Mouse (Mus musculus) erythroblast, embryonic 14.5 days (primary cell): Measurements from ENCODE around the gene Ndufv1. TPM values are rescaled to one million over a fixed set of nuclear protein-coding genes. Genes with fewer than 3 reads are reported as not detected.
"Not testable (repeated sequence)": the region's sequence is repeated elsewhere in the genome, so short reads cannot be mapped to it uniquely, and the experiment has no call there.

ENCODE experiments used
- H3K27me3 ChIP-seq: 2 replicates; pipeline ENCODE4 v1.6.1; 2012; ENCODE audit warnings: inconsistent platforms; ENCODE audit not compliant: control insufficient read depth
- H3K36me3 ChIP-seq: 2 replicates; pipeline ENCODE4 v1.6.1; 2012; ENCODE audit warnings: mild to moderate bottlenecking, inconsistent platforms; ENCODE audit not compliant: control insufficient read depth
- H3K4me1 ChIP-seq: 2 replicates; pipeline ENCODE4 v1.6.1; 2012; ENCODE audit warnings: inconsistent platforms; ENCODE audit not compliant: control insufficient read depth
- H3K4me3 ChIP-seq: replicated peaks from 2 replicates; pipeline ENCODE3; 2012; ENCODE audit warnings: moderate library complexity, mild to moderate bottlenecking, inconsistent platforms
- H3K9me3 ChIP-seq: 2 replicates; pipeline ENCODE4 v1.6.1; 2012; ENCODE audit warnings: low read length, inconsistent platforms, mixed read lengths; ENCODE audit not compliant: control insufficient read depth
- GATA1 ChIP-seq: IDR thresholded peaks from 2 replicates; pipeline ENCODE4 v1.6.1; 2012; ENCODE audit warnings: low read length, inconsistent platforms, mixed read lengths
- TAL1 ChIP-seq: IDR thresholded peaks from 3 replicates; pipeline ENCODE4 v1.6.1; 2012; ENCODE audit warnings: low read length, inconsistent platforms, mixed read lengths
- polyA plus RNA-seq: library from polyadenylated mRNA; stranded (reverse); fragments of >175 nt; gene quantifications from 2 replicates; pipeline ENCODE4 v1.2.3, GENCODE M21; 2012

Ndufv1 gene
- polyA plus RNA-seq, 1 experiment: 47.7 TPM

DNA sequence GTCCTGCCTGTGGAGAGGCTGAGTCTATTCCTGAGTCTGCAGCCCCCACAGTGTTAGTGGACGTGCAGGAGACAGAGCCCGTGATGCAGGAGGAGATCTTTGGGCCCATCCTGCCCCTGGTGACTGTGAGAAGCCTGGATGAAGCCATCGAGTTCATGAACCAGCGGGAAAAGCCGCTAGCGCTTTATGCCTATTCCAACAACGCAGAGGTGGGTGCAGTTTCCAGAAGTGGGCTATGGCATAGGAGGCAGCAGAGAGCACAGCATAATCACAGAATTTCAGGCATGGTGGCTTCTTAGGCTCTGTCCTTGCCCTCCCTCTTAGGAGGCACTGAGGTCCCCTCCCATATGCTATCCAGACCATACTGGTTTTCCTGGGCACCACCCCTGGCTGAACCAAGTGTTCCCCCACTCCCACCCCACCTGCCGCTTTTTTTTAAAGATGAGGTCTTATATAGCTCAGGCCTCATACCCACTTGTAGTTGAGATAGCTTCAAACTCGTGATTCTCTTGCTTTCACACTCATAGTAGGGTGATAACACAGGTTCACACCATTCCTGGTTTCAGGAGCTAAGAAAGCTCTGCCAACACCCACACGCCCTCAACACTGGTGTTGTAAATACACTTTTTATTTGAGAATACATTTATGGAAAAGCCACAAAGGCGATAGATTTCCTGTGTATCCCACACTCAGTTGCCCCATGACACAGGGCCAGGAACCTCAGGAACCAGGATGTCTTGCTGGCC, 46.1 kb downstream of the Ndufv1 start:
- Histone ChIP-seq H3K4me3 (no peak overlapping the region), H3K4me1 (peaks cover 8% of the 10 kb centered on the region), H3K9me3 (no peaks in the 10 kb centered on the region), H3K27me3 (peaks cover 4% of the 10 kb centered on the region), H3K36me3 (no peaks in the 10 kb centered on the region)
- TF ChIP-seq TAL1: no peak
- TF ChIP-seq GATA1: no peak

DNA sequence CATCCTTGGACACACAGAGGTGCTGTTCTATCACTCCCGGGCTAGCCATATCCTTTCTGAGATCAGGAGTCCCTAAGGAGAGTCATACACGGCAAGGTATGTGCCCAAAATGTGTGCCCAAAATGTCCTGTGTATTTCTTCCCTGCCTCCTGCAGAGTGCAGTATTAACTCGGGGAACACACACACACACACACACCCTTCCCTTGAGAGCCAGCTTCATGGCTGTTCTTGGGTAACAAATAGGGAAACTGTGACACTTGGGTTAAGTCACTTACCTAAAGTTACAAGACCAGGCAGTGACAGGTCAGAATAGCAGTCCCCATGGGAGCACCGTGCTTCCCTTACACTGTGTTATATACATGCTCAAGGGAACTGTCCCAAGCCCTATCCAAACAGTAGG, 48.6 kb downstream of the Ndufv1 start:
- no peak for TF ChIP-seq TAL1
- TF ChIP-seq GATA1: no peak
- H3K27me3 ChIP-seq: no peaks in the 10 kb centered on the region; the same call in 1 of the 2 replicates
- peaks cover 5% of the 10 kb centered on the region for H3K4me1 ChIP-seq

DNA sequence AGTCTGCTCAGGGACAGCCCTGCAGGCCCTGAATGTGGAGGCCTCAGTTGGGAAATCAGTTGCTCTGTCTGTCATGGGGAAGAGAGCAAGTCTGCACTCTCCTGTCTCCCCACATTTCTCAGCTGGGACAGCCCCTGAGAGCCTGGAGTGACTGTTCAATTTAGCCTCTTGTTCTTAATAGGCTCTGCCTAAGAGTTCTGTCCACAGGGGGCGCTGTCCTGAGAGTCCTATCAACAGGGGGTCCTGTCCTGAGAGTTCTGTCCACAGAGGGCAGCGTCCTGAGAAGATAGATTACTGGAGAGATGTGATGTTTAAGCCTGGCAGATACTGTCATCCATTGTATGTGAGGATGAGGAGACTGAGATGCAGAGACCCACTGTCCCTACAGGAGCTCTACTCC, 50.1 kb downstream of the Ndufv1 start:
- Histone ChIP-seq H3K9me3 (no peaks in the 10 kb centered on the region), H3K27me3 (no peaks in the 10 kb centered on the region; the same call in 1 of the 2 replicates), H3K4me3 (no peak overlapping the region), H3K36me3 (no peaks in the 10 kb centered on the region), H3K4me1 (peaks cover 3% of the 10 kb centered on the region)
- no peak for TF ChIP-seq TAL1

More for the DNA sequence above, 48.6 kb downstream of the Ndufv1 start:
- Histone ChIP-seq H3K36me3 (no peaks in the 10 kb centered on the region), H3K4me3 (no peak overlapping the region), H3K9me3 (no peaks in the 10 kb centered on the region)

DNA sequence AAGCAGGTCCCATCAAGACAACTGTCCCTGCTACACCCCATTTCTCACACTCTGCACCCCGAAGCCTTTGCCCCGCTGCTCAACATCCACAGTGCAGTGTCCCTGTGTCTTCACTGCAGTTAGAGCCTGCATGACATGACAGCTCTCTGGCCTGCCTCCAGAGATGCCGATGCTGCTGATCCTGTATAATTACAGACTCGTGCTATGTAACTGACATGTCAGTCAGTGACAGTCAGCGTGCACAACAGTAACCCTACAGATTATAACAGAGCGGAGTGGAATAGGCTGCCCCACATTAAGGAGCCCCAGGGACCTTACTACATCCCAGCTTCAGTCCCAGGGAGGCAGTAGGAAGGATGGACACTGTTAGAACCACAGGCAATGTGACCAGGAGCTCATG, 50.8 kb downstream of the Ndufv1 start:
- not testable (repeated sequence) for H3K9me3 ChIP-seq, H3K27me3 ChIP-seq, H3K36me3 ChIP-seq, H3K4me1 ChIP-seq, H3K4me3 ChIP-seq

DNA sequence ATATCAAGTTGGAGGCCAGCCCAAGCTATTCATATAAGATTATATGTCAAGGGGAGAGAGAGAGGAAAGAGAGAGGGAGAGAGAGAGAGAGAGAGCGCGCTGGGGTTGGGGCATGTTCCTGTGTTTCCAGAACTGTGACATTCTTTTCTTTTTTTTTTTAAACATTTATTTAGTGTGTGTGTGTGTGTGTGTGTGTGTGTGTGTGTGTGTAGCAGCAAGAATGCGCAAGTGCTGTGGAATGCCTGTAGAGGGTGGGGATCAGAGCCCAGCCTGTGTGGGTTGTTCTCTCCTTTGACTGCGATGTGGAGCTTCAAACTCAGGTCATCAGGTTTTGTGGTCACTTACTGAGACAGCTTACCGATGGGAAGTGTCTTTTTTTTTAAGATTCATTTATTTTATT, 52.4 kb downstream of the Ndufv1 start:
- Histone ChIP-seq H3K36me3 (no peaks in the 10 kb centered on the region), H3K27me3 (peaks cover 3% of the 10 kb centered on the region), H3K9me3 (no peaks in the 10 kb centered on the region), H3K4me3 (no peak overlapping the region), H3K4me1 (no peaks in the 10 kb centered on the region)
- TF ChIP-seq GATA1 (no peak), TAL1 (no peak)

DNA sequence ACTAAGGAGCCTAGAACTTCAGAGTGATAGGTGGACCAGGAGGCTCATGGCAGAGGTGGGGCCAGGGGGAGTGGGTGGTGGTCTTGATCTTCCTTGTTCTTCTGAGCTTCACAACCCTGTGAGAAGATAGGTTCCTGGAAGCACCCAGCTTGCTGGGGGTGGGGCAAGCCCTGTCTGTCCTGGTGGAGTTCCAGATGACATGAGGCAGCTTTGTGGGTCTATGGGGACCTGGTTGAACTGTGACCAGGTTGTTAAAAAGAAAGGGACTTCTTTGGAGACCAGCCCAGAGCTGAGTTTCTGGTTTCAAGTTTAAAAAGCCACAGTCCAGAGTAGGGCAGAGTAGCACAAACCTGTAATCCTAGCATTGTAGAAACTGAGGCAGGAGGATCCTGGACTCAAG, 53.6 kb downstream of the Ndufv1 start:
- Histone ChIP-seq H3K36me3 (no peaks in the 10 kb centered on the region), H3K9me3 (no peaks in the 10 kb centered on the region), H3K4me1 (no peaks in the 10 kb centered on the region), H3K4me3 (no peak overlapping the region), H3K27me3 (peaks cover 3% of the 10 kb centered on the region)
- no peak for TF ChIP-seq GATA1
- no peak for TF ChIP-seq TAL1

DNA sequence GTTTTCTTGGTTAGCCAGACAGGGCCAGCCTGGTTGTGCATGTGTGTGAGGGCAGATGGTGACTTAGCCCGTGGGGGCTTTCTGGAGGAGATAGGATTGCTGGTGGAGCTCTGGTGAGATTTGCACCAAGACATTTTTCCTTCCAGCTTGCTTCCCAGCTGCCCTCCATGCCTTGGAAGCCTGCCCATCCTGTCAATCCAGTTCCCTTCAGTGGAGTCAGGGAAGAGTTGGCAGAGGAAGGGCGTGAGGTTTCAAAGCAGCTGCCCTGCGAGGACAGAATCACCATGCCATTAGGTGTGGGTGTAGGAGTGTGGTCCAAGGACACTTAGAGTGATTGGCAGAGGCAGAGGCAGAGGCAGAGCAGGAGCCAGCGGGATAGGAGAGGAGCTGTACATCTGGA, 54.1 kb downstream of the Ndufv1 start, which contains the start of gene Aldh3b3:
TSS of gene Aldh3b3 (plus strand) at position 176 of the 400 bp plus-strand sequence.
- no peak within 1 kb of the TSS for H3K4me3 ChIP-seq
- no peaks in the 10 kb centered on the region for H3K4me1 ChIP-seq
- no peak for TF ChIP-seq GATA1
- TF ChIP-seq TAL1: no peak
- no peaks in the 10 kb centered on the region for H3K9me3 ChIP-seq
- H3K36me3 ChIP-seq: no peaks in the 10 kb centered on the region
- peaks cover 3% of the 10 kb centered on the region for H3K27me3 ChIP-seq

Other genes with a start within 250 kb of the Ndufv1 start
- gene Kmt5b, start 245.4 kb downstream of the Ndufv1 start, polyA plus RNA-seq: 0.24 and 0.52 TPM in 2 replicates
- gene Chka, start 161.0 kb downstream of the Ndufv1 start, polyA plus RNA-seq: 0.70 and 0.82 TPM in 2 replicates
- 0.96 and 1.2 TPM in 2 replicates for gene Tcirg1, start 105.7 kb downstream of the Ndufv1 start, polyA plus RNA-seq
- gene Ndufs8, start 100.0 kb downstream of the Ndufv1 start, polyA plus RNA-seq: 6.4 and 20.4 TPM in 2 replicates
- not detected in 2 replicates for gene Aldh3b1, start 83.0 kb downstream of the Ndufv1 start, polyA plus RNA-seq
- gene Unc93b1, start 77.6 kb downstream of the Ndufv1 start, polyA plus RNA-seq: 0.65 and 0.77 TPM in 2 replicates
- 0.01 TPM in 1 of 2 replicates, not detected in the other for gene Aldh3b3, start 54.2 kb downstream of the Ndufv1 start, polyA plus RNA-seq
- 0.11 and 0.20 TPM in 2 replicates for gene Aldh3b2, start 40.5 kb downstream of the Ndufv1 start, polyA plus RNA-seq
- gene Acy3, start 26.2 kb downstream of the Ndufv1 start, polyA plus RNA-seq: 0.10 TPM in 1 of 2 replicates, not detected in the other
- gene Tbx10, start 20.1 kb downstream of the Ndufv1 start, polyA plus RNA-seq: not detected in 2 replicates
- 0.45 and 0.73 TPM in 2 replicates for gene Nudt8, start 12.2 kb downstream of the Ndufv1 start, polyA plus RNA-seq
- gene Gm49405, start 12.2 kb downstream of the Ndufv1 start, polyA plus RNA-seq: 0.05 TPM in 2 replicates
- 0.06 and 0.07 TPM in 2 replicates for gene Doc2g, start 9.5 kb downstream of the Ndufv1 start, polyA plus RNA-seq
- gene Gstp1, start 25.2 kb upstream of the Ndufv1 start, polyA plus RNA-seq: 14.9 and 28.9 TPM in 2 replicates
- not detected in 2 replicates for gene Gstp2, start 33.2 kb upstream of the Ndufv1 start, polyA plus RNA-seq
- 1.3 TPM in 2 replicates for gene Gstp3, start 46.8 kb upstream of the Ndufv1 start, polyA plus RNA-seq
- gene Cabp2, start 68.8 kb upstream of the Ndufv1 start, polyA plus RNA-seq: not detected in 2 replicates
- 11.2 and 12.1 TPM in 2 replicates for gene Cdk2ap2, start 84.4 kb upstream of the Ndufv1 start, polyA plus RNA-seq
- gene Pitpnm1, start 87.2 kb upstream of the Ndufv1 start, polyA plus RNA-seq: 0.66 and 0.94 TPM in 2 replicates
- 23.9 and 25.1 TPM in 2 replicates for gene Aip, start 113.1 kb upstream of the Ndufv1 start, polyA plus RNA-seq
- 0.01 TPM in 1 of 2 replicates, not detected in the other for gene Gpr152, start 127.0 kb upstream of the Ndufv1 start, polyA plus RNA-seq
- 0.05 TPM in 2 replicates for gene Cabp4, start 131.2 kb upstream of the Ndufv1 start, polyA plus RNA-seq
- gene Coro1b, start 135.8 kb upstream of the Ndufv1 start, polyA plus RNA-seq: 6.2 and 7.5 TPM in 2 replicates
- gene Ptprcap, start 140.8 kb upstream of the Ndufv1 start, polyA plus RNA-seq: 5.6 and 7.7 TPM in 2 replicates
- 24.5 and 32.5 TPM in 2 replicates for gene Rps6kb2, start 150.5 kb upstream of the Ndufv1 start, polyA plus RNA-seq
- not detected in 2 replicates for gene Carns1, start 162.7 kb upstream of the Ndufv1 start, polyA plus RNA-seq
- gene Tbc1d10c, start 178.5 kb upstream of the Ndufv1 start, polyA plus RNA-seq: 0.18 and 0.22 TPM in 2 replicates
- gene Ppp1ca, start 179.3 kb upstream of the Ndufv1 start, polyA plus RNA-seq: 42.7 and 52.0 TPM in 2 replicates
- 2.6 and 3.9 TPM in 2 replicates for gene Rad9a, start 188.9 kb upstream of the Ndufv1 start, polyA plus RNA-seq
- gene Clcf1, start 201.4 kb upstream of the Ndufv1 start, polyA plus RNA-seq: not detected in 2 replicates
- gene AC109138.7, start 201.6 kb upstream of the Ndufv1 start, polyA plus RNA-seq: 0.22 TPM in 1 of 2 replicates, not detected in the other
- 0.49 and 0.74 TPM in 2 replicates for gene Pold4, start 219.1 kb upstream of the Ndufv1 start, polyA plus RNA-seq